8 mouse cellular contexts compared by ENCODE assay signal in the genomic region with DNA sequence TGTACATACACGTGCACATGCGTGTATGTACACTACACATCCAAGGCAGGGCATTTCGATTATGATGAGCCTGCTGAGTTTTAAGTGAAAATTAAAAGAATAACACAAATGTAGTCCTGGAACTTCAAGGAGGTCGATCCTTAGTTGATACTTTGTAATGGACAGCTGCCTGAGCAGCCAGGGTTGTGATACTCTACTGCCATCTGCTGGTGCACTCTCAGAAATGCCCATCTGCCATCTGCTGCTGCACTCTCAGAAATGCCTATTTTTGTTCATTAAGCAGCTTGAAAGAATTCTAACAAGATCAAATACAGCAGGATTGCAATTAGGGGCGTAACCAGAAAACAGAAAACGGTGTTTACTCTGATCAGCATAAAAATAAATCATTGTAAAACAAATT.
A peak's percentile ranks its signal among the peaks of the same experiment; 100 is the strongest.
DNase-seq lines count a peak whose midpoint lies in the region; ATAC-seq lines count a peak whose summit lies in the region.

No protein-coding gene starts in this region.

- no peak for ATAC-seq in liver, embryonic 11.5 days (replicated peaks; ENCODE audit: low FRiP score)
- no peak; the same call in 1 of the 2 replicates for ATAC-seq in embryonic facial prominence, embryonic 14.5 days (ENCODE audit: low read depth)
- ATAC-seq in limb, embryonic 11.5 days (ENCODE audit: insufficient number of reproducible peaks, low FRiP score, low TSS enrichment, low read depth) = no peak
- no peak for ATAC-seq in inflammation-experienced regulatory T-cells, adult 6 months

- DNase-seq in liver = peak; percentile 7
- DNase-seq in liver, embryonic 11.5 days (ENCODE audit: low spot score) = no peak
- DNase-seq in ZHBTc4 (ENCODE audit: low read depth, low spot score) = peak; percentile 65
- peak; percentile 51 for DNase-seq in embryonic facial prominence, embryonic 14.5 days (ENCODE audit: low spot score)
- peak; percentile 19 for DNase-seq in induced T-regulatory cell, adult 2 months (ENCODE audit: low read depth)
- peak; percentile 55 for DNase-seq in limb, embryonic 11.5 days (ENCODE audit: low spot score)
- DNase-seq in retina, postnatal 1 day = peak; percentile 64

- no peaks in the 10 kb centered on the region for H3K4me1 ChIP-seq in liver, embryonic 11.5 days (replicated peaks; ENCODE audit: control insufficient read depth, insufficient read depth, low read length)
- no peaks in the 10 kb centered on the region for H3K4me1 ChIP-seq in embryonic facial prominence, embryonic 14.5 days (ENCODE audit: control insufficient read depth, insufficient read depth, low read length)
- no peaks in the 10 kb centered on the region for H3K4me1 ChIP-seq in limb, embryonic 11.5 days (ENCODE audit: control insufficient read depth, insufficient read depth, low read length)

- WGBS in liver, embryonic 11.5 days = 28% methylated on average over 6 of the region's 6 CpGs
- WGBS in embryonic facial prominence, embryonic 14.5 days = 26% methylated on average over 6 of the region's 6 CpGs
- 34% methylated on average over 6 of the region's 6 CpGs for WGBS in limb, embryonic 11.5 days

- no peak overlapping the region for H3K9ac ChIP-seq in liver, embryonic 11.5 days (ENCODE audit: low read depth, low read length)
- H3K9ac ChIP-seq in embryonic facial prominence, embryonic 14.5 days (ENCODE audit: low read depth, low read length) = no peak overlapping the region
- no peak overlapping the region for H3K9ac ChIP-seq in limb, embryonic 11.5 days (ENCODE audit: low read length)

- no peaks in the 10 kb centered on the region for H3K27me3 ChIP-seq in liver, embryonic 11.5 days (replicated peaks; ENCODE audit: control insufficient read depth, insufficient read depth, low read length)
- no peaks in the 10 kb centered on the region for H3K27me3 ChIP-seq in embryonic facial prominence, embryonic 14.5 days (replicated peaks; ENCODE audit: control insufficient read depth, insufficient read depth, low read length)
- H3K27me3 ChIP-seq in limb, embryonic 11.5 days (ENCODE audit: control insufficient read depth, insufficient read depth, low read length) = no peaks in the 10 kb centered on the region

- H3K4me2 ChIP-seq in liver, embryonic 11.5 days = no peak overlapping the region
- no peak overlapping the region for H3K4me2 ChIP-seq in embryonic facial prominence, embryonic 14.5 days (ENCODE audit: low read depth, low read length)
- no peak overlapping the region for H3K4me2 ChIP-seq in limb, embryonic 11.5 days (ENCODE audit: low read depth, severe bottlenecking)

- no peaks in the 10 kb centered on the region for H3K9me3 ChIP-seq in liver, embryonic 11.5 days (ENCODE audit: control insufficient read depth, low read length)
- H3K9me3 ChIP-seq in embryonic facial prominence, embryonic 14.5 days (ENCODE audit: control insufficient read depth, low read length) = no peaks in the 10 kb centered on the region
- no peaks in the 10 kb centered on the region for H3K9me3 ChIP-seq in limb, embryonic 11.5 days (ENCODE audit: control insufficient read depth, low read length)

- no peaks in the 10 kb centered on the region for H3K36me3 ChIP-seq in liver, embryonic 11.5 days (ENCODE audit: control insufficient read depth, insufficient read depth, low read length)
- no peaks in the 10 kb centered on the region for H3K36me3 ChIP-seq in embryonic facial prominence, embryonic 14.5 days (ENCODE audit: control insufficient read depth, insufficient read depth, low read length)
- no peaks in the 10 kb centered on the region for H3K36me3 ChIP-seq in limb, embryonic 11.5 days (ENCODE audit: control insufficient read depth, insufficient read depth, low read length)

- H3K4me3 ChIP-seq in liver, embryonic 11.5 days (ENCODE audit: low read depth, low read length) = no peak overlapping the region
- no peak overlapping the region for H3K4me3 ChIP-seq in embryonic facial prominence, embryonic 14.5 days (ENCODE audit: low read depth, low read length)
- no peak overlapping the region for H3K4me3 ChIP-seq in limb, embryonic 11.5 days (ENCODE audit: low read depth, low read length)

- H3K27ac ChIP-seq in liver, embryonic 11.5 days (ENCODE audit: low read depth, low read length) = no peak overlapping the region
- no peak overlapping the region for H3K27ac ChIP-seq in embryonic facial prominence, embryonic 14.5 days (replicated peaks; ENCODE audit: low read depth, low read length)
- H3K27ac ChIP-seq in limb, embryonic 11.5 days (replicated peaks; ENCODE audit: low read depth, low read length) = no peak overlapping the region
